Mouse (Mus musculus) E14TG2a.4 (cell line): ENCODE measurements at regions not wholly inside any gene's neighbourhood (a gene's known extent, or its start where the extent isn't known, plus 50 kb on each side); places are given as distances from the start of the nearest gene placed in this dataset.

ENCODE experiments used
- CTCF ChIP-seq: conservative IDR thresholded peaks from 2 replicates; pipeline ENCODE4 v1.5.1; 2014; ENCODE audit warnings: low read length
- POU5F1 ChIP-seq: IDR thresholded peaks from 2 replicates; pipeline ENCODE4 v1.6.1; 2014; ENCODE audit warnings: low read length, borderline replicate concordance

DNA sequence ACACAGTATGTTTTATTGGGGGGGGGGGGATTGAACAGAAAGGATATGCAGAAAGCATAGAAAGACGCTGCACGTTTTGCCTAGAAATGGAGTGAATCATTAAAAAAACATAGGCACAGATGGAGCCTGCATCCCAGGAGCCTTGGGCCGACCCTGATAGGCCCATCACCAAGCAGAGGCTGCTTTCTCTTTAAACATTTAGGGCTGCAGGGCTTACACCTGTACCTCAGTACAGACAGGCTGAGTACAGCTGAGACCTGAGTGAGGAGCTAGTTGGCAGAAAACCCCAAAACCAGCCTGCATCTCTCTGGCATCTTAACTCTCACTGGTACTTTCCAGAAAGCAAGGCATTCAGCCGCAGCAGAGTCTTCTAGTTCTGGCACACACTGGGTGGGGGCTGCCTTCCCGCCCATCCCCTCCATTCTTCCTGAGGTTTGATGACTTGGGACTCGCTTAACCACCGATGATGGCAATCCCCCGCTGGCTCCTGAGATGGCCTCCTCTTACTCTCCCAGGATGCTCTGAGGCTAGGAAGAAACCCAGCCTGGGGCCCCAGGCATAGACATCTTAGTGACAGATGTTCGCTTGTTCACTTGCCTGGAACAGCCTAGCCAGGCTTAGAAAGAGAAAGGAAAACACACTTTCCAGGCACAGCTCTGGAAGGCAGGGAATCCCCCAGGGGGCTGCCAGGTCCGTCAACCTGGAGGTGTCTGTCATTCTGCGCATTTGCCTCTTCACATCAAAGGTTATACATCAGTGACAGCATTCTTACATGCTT, 63.9 kb upstream of the Cfap46 start:
- no peak for TF ChIP-seq CTCF
- TF ChIP-seq POU5F1: no peak
